Mouse (Mus musculus) adrenal gland, postnatal 4 days (tissue): ENCODE measurements at regions not wholly inside any gene's neighbourhood (a gene's known extent, or its start where the extent isn't known, plus 50 kb on each side); places are given as distances from the start of the nearest gene placed in this dataset.
A peak's percentile ranks its signal among the peaks of the same experiment; 100 is the strongest.

Source experiments
- DNase-seq, 2 experiments: peaks; one replicate each; pipeline ENCODE4 v3.0.0; 2021 to 2022; ENCODE audit warnings: low spot score in 2 of 2, mixed read lengths in 2 of 2

DNA sequence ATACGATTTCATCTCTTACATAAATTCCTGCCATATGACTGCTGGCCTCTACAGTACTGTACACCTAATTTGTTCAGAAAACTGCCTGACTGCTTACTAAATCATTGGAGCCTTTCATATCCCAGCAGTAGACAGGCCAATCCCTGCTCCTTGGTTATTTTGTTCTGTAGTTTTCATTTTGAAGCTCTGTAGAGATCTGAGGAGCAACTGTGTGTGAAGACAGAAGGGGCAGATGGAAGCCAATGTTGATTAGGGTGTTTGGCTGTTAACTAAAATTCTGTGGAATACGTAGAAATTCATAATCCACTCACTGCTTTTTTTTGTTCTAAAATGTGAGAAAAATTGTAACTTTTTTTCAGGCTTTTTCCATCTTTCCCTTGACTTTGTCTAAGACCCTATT lies 573.1 kb downstream of the Ets1 start:
- DNase-seq: no peak

DNA sequence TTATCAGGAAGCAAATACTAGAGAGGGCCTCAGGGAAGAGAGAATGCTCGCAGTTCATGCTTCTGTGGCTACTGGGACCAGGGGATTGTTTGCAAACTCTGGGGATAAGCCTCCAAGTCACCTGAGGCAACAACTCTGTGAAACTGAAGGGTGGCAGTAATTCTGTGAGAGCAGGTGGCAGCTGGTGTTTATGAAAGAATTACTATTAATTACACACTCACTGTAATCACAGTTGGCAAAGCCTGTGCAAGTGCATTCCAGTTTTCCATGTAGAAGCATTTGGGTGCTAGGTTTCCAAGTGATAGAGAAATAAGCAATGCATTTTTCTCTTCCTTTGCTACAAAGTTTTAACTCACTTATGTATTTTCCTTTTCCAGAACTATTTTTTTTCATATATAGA lies 578.5 kb downstream of the Ets1 start:
- DNase-seq: no peak

DNA sequence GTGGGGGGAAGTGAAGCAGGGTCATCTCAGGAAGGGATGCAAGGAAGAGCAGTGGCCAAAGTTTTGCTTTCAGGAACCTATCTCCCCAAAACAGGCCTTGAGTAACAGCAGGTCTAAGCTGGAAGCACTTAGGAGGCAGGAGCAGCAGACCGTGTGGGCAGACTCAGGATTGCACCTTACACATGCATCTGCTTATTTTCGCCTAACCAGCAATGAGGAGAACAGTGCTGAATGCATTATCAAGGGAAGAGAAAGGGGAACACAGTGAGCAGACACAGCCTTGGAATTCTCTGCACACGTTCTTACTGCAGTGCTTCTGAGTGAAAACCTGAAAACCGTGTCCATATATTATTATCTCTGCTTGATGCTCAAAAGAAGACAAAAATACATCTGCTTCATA lies 585.0 kb downstream of the Ets1 start:
- DNase-seq: no peak

DNA sequence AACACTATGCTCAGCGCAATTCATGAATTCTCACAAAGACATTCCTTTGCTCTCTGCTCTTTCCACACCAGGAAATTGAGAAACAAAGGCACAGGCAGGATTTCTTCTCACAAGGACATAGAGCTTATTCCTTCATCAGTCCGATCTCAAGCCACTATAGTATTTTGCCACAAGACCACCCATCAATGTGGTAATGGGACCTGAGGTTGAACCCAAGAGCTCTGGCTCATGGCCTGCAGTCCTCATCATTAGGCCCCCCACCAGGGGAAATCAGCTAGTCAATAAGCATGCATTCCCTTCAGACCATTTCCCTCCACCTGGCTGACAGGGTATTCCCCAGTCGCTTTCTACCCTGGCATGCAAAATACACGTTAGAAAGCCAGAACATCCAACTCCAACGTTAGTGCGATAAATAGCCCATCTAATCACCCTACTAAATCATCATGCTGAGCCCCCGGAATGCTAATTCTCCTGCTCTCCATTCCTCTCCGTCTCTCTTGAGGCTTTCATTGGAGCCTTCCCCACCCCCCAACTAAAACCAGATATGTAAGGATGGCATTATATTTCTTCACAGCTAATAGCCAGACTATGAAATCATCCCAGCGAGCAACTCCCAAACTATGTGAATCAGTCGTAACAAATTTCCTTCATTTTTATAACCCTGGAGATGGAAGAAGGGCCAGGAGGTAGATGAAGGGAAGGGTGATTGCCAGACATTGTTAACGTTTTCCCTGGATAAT lies 586.2 kb downstream of the Ets1 start:
- DNase-seq: no peak

DNA sequence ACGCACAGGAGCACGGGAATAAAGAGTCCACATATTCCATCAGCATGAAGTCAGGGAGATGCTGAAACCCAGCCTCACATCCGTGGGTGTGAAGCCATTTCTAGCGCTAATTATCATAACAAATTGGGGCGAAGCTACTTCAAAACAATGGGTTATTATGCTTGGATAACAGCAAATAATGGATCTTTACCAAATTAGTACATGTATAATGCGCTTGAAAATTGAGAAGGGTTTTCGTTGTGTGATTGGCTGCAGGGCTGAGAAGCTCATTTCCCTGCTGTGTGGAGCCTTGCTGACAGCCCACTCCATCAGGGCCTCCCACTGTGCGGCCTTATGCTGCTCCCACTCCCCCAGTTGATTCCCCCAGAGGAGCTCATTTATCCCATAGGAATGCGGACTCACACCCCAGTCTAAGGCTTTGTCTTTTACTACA lies 597.7 kb downstream of the Ets1 start:
- no peak for DNase-seq

DNA sequence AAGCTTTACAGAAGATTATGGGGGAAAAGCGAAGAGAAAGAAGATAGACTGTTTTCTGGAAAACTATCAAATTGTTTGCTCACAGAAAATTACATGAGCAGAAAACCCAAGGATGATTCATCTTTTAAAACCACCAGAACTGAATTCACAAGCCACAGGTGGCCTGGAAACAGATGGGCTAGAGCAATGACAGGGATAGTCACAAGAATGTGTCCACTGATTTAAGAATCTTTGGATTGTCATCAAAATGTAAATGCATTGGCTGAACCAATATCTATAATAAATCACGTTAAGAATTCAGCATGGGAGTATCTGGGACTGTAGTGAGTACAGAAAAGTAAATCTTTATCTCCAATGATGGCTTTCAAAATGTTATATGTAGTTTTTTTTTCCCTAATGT lies 602.2 kb downstream of the Ets1 start:
- DNase-seq: no peak

DNA sequence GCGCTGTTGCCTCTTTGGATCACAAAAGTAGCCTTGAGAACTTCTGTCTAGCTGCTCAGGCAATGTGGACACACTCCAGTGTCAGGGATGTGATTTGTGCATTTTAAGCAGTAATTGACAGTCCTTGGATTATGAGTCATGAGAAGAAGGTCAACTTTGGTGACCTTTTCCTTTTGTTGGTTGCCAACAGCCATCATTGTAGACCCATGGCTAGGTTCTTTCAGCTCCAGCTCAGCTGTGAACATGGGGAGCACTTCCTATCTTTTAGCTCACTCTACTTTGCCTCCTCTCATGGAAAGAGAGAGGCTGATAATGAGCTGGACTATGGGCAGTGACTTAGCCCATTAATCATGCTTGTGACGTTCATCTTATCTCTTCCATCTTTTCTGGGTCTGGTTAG lies 602.8 kb downstream of the Ets1 start:
- no peak for DNase-seq

DNA sequence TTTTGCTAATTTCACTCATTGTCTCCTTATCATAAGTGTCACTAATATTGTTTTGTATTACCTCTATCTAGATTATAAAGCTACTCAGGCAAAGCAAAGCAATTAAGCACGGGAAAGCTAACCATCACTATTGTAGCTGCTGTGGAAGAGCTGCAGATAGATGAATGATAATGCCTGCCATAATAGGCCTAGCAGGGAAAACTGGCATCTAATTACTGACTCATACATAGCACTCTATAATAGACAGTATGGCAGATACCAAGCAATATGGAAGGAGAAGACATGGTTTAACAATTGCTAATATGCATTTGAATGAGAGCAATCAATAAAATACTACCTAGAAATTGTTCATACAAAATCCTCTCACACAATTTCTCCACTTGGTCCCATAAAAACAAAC lies 604.5 kb downstream of the Ets1 start:
- DNase-seq: no peak

DNA sequence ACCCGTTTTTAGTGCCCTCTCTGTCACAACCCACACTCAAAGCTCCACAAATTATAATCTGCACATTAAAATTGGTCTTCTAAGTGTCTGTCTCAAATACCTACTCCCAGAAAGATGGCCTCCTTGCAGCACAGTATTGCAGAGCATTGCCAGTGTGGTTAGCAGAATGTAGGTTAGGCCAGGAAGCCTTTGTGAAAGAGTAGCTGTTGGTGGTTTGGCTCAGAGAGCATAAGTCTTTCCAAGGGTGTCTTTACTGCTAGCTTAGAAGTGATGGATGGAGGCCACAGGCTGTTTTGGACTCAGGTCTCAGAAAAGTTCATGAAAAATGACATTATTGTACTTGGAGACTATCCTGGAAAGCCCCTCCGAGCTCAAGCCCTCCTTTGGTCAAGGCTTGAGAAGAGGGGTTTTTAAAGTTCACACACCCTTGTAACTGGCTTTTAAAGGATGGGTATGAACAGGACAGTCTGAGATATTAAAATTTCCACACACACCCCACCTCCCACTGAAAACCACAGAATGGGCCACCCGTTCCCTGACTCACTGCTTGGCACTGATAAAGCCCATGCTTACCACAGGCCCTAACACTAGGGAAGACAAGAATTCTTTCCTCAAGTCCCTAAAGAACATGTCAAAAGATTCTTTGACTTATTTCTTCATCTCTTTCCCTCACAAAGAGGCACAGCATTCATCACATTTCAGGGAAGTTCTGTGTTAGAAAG lies 605.1 kb downstream of the Ets1 start:
- no peak for DNase-seq

DNA sequence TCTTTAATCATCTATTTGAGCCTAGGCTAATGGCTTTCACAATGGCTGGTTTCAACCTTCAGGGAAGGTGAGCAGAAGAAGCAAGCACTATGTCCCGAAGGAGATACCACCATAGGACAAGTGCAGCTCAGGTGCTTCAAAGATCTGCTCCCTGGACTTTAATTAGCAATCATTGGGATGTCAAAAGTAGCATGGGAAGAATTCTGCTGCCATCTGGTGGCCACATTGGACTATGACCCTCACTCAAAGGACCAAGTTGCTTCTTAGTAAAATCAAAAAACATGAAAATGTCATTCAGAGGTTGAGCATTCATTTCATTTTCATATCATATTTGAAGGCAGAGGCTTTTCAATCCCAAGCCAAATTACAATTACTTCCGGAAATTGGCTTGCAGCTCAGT lies 610.9 kb downstream of the Ets1 start:
- peak in 1 of 2 experiments; percentile 8 for DNase-seq

DNA sequence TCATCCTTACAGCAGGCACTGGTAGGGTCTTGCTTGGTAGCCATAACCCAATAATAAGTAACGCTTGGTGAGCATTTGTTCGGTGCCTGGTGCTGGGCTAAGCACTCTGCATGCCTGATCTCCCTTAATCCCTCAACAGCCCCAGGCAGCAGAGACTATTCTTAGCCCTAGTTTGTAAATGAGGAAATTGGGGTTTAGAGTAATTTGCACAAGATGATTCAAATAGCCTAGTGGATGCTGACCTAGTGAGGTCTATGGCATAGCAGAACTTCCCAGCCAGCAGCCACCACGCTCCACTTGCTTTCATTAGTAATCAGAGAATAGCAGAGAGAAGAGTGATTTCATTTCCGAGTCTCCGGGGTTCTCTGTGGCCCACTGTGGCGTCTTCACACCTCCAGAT lies 622.2 kb downstream of the Ets1 start:
- no peak for DNase-seq

DNA sequence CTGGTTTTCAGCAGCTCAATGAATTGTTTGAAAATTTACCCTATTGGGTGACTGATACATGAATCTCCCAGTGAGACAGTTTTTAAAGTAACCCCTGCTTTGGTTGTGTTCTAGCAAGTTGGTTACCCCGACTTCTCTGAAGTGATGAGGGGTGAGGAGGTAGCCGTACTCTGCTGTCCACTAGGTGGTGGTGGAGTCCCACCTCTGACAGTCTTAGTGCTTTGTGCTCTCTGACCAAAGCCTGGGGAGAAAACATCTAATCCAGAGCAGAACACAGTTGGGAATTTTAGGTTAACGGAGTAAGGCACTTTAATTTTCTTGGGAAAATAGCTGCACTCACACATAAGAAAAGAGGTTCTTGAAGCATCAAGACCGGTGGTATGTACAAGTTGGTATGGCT lies 624.1 kb downstream of the Ets1 start:
- no peak for DNase-seq

DNA sequence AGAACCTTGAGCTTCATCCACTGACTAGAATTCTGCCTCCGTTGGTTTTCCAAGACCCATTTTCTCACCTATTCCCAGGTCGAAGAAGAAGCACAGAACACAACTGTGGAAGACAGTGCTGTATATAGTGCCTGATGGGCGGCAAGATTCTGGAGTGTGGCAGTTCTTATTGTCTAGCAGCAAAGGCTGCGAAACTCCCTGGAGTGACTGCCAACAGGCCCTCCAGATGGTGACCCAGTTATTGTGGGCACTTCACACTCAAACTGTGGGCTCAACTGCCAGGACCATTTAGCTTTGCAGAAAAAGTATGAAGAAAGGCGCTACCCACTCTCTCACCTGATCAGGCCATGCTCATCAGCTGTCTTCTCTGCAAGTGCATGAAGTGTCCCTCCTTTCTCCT lies 653.4 kb downstream of the Ets1 start:
- DNase-seq: no peak

DNA sequence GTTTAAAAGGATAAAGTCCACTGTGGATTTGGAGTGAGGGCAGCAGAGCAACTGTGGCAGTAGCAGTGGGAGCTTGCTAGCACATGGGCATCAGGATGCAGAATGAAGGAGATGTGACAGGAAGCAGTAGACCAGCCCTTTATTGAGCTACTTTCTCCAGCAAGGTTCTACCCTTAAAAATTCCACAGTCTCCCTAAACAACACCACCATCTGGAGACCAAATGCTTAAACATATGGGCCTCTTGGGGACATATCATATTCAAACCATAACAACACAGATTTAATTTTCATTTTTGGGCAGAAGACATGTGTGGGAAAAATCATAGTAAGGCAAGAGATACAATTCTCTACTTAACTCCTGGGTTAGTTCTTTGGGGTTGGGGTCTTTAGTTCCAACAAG lies 656.1 kb downstream of the Ets1 start:
- no peak for DNase-seq

DNA sequence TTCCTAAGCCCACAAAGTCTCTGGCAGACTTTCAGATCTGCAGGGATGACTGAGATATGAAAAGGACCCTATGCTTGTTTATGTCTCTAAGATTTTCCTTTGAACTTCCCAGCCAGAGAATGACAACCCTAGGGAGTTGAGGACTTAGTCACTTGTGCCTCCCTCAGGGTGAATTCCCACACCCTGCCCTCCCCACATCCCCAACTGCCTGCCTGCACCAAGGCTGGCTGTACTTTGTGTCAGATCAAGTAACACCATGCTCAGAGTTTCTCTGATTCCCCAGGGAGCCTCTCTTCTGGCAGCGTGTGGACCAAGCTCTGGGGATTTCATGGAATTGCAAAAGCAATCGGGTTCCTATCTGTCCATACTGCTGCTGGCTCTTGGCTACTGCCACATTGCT lies 659.9 kb downstream of the Ets1 start:
- no peak for DNase-seq

DNA sequence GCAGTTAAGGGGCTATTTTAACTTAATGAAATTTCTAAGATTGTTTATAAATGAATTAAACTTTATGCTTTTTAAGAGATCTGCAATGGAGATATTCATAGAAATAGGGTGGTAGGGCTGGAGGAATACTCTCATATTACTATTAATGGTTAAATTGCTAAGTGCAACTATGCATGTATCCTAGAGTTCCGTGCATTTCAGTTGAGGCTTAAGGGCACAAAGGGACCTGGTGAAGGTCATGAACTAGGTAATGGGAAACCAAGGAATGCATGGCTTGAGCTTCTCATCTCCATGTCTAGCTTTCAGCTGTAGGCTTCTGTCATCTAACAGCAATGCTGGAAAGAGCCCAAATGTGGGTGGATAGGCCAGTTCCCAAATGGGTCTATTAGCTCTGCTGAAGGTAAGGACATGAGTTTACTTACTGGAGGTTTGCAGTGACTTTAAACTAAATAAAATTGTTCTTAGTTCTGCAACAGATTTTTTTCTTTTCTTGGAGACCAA lies 683.6 kb downstream of the Ets1 start:
- no peak for DNase-seq

DNA sequence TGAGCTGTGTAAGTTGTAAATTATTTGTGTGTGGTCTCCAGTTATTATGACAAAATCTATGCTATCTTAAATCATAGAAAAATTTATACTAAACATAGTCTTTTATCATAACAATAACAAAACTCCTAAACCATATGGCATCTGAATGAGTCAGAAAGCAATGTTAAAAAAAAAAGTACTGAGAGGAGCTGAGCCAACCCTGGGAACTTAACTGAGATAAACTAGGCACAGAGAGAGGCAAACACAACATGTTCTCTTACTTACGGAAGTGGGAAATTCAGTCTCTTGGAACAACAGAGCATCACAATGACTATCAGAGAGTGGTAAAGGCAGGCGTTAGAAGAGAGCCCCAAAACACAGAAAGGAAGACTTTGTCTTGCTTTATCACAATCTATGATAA lies 691.7 kb downstream of the Ets1 start:
- no peak for DNase-seq

DNA sequence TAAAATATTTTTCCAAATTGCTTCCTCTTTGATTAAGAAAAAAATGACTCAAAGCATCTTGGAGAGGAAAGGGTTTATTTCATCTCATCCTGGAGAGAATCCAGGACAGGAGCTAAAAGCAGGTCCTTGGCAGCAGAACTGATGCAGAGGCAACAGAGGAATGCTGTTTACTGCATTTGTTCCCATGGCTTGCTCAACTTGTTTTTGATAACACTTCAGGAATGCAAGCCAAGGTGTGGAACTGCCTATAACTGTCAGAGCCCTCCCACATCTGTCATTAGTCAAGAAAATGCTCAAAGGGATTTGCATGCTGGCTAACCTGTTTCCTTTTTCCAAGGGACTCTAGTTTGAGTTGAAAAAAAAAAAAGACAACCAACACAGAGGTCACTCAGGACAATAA lies 714.2 kb downstream of the Ets1 start:
- DNase-seq: no peak

DNA sequence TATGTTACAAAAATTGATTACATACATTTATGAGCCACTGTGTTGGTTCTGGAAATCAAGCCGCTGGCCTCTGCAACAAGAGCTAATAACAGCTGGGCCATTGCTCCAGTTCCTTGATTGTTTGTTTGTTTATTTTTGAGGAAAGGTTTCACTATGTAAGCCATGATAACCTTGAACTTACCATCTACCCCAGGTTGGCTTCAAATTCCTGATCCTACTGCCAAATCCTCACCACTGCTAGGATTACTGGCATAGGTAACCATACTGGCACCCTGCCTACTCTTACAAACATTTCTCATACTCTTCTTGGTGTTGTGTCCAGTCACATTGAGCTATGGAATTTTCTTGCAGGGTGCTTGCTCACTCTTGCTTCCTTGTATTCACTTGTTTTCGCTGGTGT lies 720.6 kb downstream of the Ets1 start:
- DNase-seq: no peak

DNA sequence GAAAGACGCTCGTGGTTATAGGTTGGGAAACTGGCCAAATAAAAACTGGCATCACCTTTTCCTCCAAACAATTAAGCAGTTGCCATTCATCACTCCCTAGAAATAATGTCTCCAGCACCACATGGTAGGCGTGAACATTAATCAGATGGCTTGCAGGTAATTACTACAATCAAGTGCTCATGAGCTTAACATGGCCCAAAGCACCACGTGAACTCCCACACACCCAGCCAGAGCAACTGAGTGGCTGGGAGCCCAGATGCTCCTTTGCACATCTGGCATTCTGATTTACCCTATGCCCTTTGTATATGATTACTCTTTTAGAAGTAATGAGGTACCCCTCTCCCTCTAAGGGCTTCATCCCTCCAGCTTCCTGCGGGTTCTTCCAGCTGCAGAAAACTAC lies 724.9 kb downstream of the Ets1 start:
- no peak for DNase-seq

DNA sequence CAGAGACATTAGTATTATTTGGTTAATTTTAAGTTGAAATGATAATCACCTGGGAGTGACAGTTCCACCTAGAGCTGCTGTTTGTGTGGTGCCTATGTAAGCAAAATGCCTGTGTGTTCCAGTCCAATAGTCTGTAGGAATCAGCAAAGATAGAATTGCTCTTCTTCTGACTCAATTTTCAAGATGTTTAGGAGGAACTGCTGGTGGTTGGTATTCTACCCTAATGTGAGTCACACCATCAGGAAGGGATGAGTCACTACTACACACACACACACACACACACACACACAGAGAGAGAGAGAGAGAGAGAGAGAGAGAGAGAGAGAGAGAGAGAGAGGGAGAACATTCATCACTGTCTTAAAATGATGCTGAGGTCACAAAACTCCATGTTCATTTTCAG lies 753.1 kb downstream of the Ets1 start:
- DNase-seq: no peak

DNA sequence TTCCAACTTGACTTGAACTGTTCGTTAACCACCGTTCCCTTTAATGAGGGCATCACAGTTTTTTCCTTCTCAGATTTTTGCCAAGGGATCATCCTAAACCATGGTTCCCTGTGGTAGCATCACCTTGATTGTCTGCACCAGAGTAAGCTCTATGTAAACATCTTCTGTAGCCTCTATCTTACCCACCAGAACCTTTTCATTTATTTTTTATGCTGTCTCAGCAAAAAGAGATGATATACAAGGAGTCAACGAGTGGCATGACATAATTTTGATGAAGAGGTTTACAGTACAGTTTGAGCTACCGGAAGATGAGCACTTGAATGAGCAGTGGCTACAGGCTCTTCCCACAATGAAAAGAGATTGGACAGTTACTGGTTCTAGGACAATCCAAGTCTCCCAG lies 768.7 kb downstream of the Ets1 start:
- DNase-seq: no peak

DNA sequence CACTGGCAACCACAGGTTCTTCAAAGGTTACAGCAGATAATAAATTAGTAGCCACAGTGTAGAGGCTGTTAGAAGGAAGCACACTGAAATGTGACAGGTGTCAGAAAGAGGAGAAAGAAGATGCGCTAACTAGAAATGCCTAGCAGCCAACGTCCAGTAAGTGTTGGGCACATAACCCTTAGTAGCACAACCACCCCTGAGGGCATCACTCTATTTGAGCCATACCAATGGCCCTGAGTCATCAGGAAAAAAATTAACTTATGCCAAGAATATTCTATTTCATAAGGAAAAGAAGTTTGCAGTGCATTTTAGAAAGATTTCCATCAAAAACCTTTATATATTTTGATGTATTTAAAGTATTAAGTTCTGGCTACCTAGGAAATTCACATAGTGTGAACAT lies 771.5 kb downstream of the Ets1 start:
- no peak for DNase-seq
